Mouse (Mus musculus): ENCODE data around the gene Clmn.

Clmn gene

DNA sequence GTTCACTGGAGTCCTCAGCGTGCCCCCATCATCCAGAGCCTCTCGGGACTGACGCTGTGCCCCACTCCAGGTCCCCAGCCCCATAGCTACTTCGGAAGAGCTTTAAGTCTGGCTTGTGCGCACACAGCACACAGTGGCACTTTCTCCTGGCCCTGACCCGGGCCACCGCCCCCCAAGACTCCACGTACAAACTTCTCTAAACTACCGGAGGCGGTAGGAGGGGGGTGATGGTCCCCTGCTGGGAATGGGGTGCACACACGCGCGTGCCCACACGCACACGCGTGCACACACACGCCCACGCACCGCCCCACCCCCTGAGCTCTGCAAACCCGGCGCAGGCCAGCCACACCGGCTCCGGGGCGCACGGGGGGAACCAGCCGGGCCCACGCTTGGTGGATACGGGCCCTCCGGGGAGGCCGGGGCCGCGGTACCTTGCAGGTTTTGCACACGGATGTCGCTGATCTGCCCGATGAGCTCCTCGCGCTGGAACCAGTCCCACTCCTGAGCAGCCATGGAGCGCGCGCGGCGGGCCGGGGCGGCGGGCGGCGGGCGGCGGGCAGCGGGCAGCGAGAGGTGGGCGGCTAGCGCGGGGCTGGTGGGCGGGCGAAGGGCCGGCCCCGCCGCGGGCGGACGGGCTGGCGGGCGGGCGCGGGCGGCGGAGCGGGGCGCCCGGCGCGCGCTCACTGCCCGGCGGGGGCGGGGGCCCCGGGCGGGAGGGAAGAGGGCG, at the start of gene Clmn:
Gene Clmn, minus strand, starts transcription at position 638 of the 727 bp plus-strand sequence.
- peak; percentile 55 for DNase-seq

DNA sequence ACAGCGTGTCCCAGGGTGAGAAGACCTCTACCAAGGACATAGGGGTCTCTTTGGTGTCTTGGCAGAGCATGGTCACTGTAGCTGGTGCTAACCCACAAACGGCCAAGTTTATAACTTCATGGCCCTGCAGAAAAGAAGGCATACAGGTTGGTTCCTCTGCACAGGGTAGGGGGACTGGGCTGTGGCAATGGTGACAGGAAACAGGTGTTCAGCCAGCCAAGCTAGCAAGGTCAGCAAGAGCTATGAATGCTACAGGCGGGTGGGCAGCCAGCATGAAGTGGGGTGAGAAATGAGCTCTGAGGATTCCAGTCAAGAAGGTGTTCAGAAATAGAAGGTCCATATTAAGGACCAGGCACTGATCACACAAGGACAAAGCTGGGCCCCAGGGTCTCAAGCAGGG, 48.1 kb upstream of the Clmn start:
- no peak for DNase-seq

DNA sequence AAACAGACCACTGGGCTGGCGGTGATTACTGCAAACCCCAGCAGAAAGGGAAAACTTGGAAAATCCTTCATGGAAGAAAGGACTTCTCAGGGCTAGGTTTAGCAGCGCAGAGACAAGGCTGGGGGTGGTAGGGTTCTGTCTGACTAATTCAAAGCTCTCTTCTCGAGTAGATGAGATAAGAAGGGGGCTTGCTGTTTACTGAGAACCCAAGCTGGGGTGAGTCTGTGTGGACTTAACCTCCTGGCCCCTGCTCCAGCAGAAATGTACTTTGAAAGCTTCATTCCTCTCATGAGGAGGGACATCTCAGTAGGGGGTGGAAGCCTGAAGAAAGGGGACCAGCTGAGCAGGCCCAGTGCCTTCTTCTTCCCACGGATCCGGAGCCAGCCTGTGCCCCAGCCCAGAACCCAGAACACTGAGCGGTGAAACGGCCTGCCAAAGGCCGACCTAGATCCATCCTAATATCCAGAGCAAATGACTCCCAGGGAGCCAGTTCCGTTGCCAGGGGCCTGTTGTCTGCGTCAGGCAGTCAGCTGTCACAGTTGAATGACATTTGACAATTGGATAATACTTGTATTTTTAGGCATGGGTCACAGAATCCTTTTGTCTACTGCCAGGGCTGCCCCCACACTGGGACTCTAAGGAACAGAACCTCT, 47.5 kb upstream of the Clmn start:
- no peak for DNase-seq

DNA sequence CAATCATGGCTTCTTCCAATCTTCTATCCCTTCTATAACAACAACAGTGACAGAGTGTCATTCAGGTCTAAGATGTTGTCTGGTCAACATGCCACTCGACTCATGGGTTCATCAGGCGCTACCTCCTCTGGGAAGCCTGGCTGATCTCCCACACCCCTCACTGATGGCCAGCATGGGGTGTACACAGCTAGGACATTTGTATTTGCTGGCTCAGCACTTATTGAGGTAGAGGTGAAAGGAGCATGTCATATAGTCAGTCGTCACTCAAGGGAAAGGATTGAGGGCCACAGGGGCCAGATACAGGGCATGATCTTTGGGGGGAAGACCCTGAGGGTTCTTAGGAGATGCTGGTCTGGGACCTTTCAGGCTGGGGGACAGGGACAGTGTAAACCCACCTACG, 44.9 kb upstream of the Clmn start:
- DNase-seq: no peak

DNA sequence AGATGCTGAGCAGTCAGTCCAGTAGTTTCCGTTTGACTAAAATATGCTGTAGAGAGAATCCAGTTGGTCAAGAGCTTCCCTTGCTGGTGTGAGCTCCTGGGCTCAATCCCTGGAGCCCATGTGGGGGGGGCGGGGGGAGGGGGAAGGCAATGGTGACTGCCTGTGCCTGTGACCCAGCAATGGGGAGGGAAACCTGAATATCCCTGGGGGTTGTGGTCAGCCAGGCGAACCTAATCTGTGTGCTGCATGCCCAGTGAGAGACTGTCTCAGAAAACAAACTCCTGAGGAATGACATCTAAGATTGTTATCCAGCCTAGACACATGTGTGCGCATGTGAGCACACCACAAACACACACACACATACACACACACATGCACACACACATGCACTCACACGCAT, 44.1 kb upstream of the Clmn start:
- DNase-seq: no peak

DNA sequence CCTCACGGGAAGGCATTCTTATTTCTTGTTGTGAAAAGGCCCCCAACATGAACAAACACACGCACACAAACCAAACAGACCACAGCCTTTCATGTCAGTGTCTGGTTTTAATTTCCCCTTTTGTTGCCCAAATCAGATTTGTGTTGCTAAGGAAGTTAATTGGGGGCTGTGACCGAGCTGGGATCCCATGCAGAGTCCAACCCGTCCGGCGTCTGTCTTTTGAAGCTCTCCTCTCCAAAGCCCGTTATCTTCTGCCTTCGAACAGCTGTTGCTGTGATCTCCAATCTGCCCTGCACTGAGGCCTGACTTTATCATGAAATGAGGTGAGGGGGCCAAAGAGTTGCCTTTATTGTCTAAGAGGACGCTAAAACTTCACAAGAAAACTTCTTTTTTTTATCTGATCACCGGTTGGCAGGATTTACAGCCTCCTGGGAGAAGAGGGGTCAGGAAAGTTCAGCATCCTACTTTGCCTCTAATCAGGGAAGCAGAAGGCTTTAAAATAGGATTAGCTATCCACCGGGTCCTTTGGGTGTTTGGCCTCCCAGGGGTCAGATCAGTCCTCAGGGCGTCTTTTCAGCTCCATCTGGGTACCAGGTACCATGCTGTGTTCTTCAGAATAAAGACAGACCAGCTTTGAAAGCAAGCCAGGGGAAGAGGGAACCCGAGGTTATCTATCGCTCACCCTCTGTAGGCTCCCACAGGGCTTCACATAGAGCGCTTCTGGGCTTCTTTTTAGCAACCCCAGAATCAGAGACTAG, 43.3 kb upstream of the Clmn start:
- no peak for DNase-seq

DNA sequence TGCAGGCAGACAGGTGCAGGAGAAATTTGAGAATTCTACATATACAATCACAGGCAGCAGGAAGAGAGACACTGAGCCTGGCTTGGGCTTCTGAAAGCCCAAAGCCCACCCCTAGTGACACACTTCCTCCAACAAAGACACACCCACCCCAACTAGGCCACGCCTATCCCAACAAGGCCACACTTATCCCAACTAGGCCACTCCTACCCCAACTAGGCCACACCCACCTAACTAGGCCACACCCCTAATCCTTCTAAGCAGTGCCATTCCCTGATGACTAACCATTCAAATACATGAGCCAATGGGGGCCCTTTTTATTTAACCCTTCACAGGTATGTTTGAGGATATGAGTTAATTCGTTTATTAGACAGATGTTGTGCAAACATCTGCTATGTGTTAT, 42.3 kb upstream of the Clmn start:
- no peak for DNase-seq

DNA sequence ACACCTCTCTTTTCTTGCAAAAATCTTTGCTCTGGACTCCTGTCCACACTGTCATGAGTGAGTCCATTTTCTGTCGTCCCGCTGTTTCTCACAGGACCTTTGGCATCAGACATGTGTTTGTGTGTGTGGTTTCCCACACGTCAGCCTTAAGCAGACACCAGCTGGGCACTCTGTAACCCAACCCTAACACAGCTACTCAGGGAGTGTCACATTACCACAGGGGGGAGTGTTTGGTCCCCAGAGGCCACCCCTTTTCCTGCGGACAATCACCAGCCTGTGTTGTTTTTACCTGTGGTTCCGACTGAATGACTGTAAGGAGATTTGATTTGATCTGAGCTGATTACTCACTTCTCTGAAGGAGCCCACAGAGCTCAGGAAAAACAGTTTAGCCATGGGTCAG, 39.3 kb upstream of the Clmn start:
- no peak for DNase-seq

DNA sequence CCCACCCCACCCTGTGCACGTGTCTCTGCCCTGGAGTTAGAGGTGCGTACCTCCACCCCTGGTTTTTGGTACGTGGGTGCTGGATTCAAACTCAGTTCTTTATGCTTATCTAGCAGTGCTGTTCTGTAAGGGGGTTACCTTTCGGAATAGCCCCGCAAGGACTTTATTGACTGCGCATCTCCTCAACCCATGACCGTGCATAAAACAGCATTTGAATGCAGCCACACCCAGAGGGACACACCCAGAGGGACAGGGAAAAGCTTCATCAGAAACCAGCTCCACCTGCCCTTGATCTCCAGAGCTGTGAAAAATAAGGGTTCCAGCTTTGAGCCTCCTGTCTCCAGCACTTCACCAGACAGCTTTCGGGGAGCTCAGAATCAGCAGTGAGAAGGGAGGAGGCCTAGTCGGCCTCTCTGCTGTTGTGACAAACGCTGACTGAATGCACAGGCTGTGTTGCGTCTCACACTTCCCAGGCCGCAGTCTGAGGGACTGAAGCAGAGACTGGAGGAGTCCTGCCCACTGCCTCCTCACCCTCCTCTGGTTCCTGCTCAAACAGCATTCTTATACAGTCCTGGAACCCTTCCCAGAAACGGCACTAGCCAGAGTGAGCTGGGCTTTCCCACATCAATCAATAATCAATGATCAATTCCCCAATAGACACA, 37.6 kb upstream of the Clmn start:
- no peak for DNase-seq

DNA sequence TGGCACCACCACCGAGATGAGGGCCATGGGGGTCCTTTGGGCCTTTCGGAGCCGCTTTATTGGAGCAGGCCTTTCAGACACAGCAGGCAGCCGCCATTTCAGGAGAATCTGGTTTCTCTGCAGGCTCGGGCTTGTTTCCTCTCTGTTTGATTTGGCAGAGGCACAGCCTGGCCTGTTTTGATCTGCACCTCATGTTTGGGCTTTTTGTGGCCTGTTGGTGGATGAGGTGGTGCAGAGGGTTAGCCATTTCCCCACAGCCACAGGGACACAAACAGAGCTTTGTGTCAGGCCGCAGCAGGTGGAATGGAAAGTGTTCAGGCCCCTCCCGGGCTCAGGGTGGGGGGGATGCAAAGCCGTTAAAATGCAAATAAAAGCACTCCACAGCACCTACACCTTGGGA, 36.4 kb upstream of the Clmn start:
- DNase-seq: no peak

DNA sequence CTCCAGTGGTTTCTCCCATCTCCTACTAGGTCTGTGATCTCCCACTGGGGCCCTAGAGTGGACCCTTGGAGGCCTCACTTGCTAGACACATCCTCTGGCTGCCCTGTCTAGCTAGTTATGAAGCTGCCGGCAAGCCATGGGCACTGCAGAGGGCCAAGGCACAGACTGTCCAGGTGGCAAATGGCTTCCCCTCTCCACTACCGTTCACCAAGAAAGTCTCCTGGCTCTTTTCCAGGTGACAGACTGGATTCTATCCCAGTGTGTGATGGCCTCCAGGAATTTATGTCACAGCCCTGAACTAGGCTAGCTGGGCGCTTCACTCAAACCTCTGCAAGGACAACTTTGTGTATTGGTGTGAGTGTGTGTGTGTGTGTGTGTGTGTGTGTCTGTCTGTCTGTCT, 35.0 kb upstream of the Clmn start:
- DNase-seq: no peak

DNA sequence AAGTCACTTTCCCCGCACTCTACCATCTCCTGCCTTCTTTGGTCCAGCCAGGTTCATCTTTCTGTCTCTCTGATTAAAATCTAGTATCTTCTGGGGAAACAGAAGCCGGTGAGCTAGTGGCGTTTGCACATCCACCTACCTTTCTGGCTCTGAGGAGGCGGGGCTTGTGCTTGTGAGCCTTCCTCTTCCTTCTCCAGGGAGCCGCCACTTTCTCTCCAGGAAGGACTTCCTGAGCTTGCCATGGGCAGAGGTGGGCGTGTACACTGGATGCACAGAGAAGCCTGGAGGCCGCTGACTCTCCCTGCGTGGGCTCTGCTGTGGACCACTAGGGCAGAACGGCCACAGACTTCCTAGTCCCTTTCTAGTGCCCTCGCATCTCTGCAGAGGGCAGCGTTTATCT, 34.3 kb upstream of the Clmn start:
- no peak for DNase-seq

DNA sequence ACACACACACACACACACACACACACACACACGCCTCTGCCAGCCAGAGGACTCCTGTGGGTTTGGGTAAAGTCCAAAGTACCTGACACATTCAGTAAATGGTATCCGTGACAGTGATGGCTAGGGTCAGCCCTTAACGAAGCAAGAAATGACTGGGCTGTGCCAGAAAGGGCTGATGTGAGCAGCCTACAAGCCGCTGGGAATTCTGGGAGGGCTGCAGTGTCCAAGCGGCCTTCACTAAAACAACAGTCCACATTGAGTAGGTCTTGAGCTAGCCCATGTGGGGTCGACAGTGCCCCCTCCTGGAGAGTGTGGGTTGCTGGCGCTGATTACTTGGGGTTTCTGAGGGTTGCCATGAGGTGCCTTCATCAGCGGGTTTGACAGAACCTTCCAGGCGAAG, 33.8 kb upstream of the Clmn start:
- DNase-seq: peak; percentile 76

DNA sequence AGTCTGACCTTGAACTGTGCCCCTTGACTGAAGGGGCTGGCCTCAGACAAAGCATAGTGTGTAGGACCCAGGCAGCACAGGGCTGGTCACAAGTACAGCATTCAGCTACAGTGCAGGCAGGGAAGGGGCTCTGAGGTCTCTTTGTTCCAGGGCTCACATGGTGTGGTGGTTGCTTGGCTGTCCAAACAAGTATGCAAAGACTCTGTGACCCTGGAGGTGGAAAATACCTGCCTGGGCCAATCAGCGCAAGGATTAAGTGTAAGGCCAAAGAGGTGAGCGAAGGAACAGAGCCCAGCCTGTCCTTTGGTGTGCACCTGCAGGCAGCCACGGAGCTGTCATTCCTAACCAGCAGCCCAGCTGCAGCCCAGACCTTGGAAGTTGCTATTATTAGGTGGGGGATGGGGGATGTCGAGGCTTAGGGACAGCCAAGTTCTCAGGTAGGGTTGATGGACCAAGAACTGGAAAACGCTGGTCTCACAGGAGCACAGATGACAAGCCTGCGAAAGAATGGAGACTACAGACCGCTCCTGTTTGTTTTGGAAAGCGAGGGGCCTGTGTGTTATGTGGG, 32.3 kb upstream of the Clmn start:
- peak; percentile 84 for DNase-seq

DNA sequence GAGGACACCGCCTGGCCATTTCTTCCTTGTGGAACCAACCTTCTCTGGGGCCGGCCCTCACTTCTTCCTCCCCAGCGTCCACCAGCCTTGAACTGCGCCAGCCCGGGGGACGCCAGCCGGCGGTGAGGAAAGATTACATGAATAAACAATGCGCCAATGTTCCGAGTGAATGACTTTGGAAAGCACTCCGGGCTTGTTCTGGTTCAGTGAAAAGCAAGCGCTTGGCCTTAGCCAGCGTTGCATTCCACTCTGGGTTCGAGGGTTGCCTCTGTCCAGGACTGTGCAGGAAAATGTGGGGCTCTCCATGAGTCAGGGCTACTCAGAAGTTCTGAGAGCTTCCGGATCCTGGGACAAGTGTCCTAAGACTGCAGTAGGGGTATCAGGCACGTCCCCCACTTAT, 31.8 kb upstream of the Clmn start:
- DNase-seq: peak; percentile 91

DNA sequence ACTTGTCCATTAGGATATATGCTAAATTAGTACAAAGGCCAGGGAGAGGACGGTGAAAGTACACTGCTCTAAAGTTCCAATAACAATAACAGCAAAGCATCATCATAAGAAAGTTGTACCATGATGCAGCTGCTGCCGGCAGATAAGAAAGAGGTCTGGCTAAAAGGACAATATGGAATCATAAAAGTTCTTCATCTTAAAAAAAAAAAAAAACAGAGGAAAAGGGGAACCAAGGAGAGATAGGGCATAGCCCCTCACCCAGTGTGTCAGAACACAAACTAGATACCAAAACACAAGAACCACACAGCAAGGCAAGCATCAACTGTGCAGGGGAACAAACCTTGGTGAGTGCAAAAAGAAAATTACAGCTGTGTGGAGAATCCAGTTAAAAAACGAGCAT, 27.4 kb upstream of the Clmn start:
- no peak for DNase-seq

DNA sequence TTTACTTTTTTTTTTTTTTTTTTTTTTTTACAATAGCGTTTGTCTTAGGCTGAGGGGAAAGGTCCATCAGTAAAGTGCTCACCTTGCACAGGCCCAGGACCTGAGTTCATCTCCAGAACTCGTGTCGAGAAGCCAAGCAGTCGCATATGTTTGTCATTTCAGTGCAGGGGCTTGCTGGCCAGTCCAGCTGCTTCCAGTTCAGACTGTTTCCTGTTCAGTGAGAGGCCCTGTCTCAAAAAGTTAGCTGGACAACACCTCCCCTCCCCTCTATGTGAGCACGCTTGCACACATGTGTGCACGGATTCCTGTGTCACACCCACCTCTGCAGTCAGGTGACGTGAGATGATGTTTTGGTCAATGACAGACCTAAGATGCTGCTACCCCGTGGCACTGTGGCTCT, 25.2 kb upstream of the Clmn start:
- no peak for DNase-seq

DNA sequence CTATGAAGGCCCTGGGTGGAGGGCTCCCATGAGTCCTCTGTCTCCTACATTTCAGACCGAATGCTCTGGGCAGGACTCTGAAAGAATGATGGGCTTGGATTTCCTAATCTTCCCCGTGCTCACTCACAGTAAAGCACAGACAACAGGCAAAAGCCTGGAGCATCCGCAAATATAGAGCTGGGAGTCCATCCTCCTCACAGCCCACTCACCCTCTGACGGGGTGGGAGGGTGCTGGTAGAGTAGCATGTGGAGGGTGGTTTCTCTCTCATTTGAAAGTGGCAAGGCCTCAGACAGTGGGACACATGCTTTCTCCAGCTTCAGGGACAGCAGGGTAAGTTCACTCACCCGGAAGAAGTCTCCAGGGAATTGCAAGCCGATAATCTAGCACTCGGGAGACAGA, 21.2 kb upstream of the Clmn start:
- no peak for DNase-seq

DNA sequence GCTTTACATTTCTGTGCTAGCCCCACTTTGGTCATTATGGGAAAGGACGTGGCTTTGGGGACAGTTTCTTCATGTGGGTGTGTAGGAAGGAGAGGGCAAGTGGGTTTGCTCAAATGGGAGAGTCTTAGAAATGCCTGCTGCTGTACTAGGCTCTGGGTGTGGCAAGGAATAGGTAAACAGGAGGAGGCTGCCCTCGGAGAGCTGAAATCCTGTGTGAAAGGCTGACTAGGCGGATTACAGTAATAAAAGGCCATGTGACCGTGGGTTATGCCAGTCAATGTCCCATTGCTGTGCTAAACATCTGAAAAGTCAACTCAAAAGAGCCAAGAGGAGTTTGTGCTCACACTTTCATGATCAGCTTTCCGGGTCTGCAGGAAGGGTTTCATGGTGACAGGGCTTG, 17.7 kb upstream of the Clmn start:
- no peak for DNase-seq

DNA sequence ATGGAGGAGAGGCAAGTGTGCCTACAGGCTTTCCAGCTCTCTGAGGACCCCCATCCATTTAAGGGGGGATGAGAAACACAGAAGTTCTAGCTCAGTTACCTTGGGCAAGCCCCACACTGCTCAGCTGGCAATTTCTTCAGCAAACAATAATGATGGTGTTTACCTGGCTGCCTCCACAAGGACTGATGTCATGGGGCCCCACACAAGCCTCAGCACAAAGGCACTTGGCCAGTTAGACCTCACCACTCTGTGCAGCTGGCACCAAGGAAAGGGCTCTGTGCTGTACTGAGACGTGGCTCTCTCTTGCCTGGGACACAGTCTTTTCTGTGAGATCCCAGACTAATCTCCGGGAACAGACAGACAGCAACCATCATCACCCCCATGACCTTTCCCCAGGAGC, 17.2 kb upstream of the Clmn start:
- no peak for DNase-seq

DNA sequence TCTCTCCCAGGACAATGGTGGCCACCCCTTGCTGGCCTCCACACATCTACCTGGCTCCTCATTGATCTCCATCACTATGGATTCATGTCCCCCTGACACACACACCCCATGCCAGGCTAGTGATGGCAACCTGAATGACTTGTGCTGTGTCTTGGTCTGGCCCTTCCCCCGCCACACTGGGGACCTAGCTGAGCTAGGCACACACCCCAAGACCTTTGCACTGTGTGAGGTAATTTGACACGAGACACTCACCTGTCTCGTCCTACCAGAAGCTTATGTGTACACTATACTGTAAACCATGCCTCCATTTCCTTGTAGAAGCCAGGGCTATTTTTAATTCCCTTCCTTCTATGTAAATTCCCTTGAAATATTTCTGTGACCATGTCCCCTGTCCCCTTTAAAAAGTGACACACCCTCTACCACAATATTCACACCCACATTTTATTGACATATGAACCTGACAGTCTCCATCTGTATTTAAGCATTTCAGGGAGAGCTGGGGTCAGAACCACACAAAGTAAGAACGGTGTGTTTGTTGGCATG, 16.7 kb upstream of the Clmn start:
- no peak for DNase-seq

DNA sequence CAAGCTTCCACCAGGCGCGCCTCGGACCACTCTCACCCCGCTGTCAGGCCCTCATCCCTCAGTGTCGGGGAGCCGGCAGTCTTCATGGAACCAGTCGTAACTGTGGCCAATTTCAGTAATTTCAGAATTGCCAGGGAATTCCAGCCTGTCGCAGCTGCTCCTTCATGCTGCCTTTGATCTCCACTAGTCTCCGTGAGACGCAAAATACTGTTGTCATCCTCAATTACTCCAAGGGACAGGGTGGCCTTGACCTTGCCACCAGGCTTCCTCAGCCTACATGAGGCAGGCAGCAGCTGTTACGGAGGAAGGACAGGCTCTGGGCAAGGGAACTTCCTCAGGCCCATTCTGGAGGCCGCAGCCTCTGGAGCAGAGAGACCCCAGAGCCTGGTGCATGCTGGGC, 15.5 kb upstream of the Clmn start:
- no peak for DNase-seq

DNA sequence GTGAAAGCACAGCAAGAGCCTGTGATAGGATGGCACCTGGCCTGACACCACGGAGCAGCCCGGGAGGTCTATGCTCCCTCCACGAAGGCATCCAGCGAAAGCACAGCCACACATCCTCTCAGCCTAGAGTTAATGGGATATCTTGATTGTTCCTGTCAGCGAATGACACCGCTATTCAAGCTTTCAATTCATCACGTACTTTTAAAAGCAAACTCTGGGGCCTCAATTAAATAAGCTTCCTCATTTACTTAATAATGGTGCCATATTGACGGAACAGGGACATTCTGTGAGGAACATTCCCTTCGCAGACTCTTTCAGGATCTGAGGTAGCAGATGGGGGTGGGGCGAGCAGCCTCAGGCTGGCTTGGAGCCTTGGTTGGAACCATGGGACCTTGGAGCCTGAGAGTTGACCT, 14.7 kb upstream of the Clmn start:
- no peak for DNase-seq
